Mouse (Mus musculus) forebrain, embryonic 14.5 days (tissue): ENCODE data around the gene Zfp277. TPM values are rescaled to one million over a fixed set of nuclear protein-coding genes. Genes with fewer than 3 reads are reported as not detected.

Experiments used
- polyA plus RNA-seq: library from polyadenylated mRNA; unstranded; fragments of >200 nt; fragmentation: Nextera tagmentation; extraction: Ambion mirVana; gene quantifications from 2 replicates; pipeline ENCODE4 v1.2.1, GENCODE M21; 2014

The Zfp277 gene
- polyA plus RNA-seq, 1 experiment from 2014 or later, result 32.5 TPM

Other genes with a start within 250 kb of the Zfp277 start
- gene Lsmem1, start 246.4 kb downstream of the Zfp277 start, polyA plus RNA-seq, result not detected in 2 replicates
- gene Ifrd1, start 197.4 kb downstream of the Zfp277 start, polyA plus RNA-seq, result 188 and 206 TPM in 2 replicates
- gene Dock4, start 50 bp upstream of the Zfp277 start, polyA plus RNA-seq, result 9.7 and 16.9 TPM in 2 replicates